ENCODE assay signal across 49 mouse cellular contexts in the genomic region with DNA sequence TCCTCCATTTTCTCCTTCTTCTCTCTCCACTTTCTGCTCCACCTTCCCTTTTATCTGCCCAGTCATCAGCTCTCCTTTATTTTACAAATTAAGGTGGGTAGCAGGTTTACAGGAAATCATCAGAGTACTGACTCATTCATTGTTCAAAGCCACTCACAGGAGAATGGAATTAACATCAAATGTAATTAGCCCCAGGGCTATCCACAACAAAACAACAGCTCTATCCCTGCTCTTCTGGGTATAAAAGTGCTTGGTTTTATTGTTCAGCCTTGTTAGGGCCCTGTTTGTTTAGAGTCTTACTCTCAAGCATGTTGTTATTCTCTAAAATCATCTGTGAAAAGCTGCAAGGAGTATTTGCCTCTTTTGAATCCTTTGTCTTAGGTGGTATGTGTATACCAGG. TPM values are rescaled to one million over a fixed set of nuclear protein-coding genes. Genes with fewer than 3 reads are reported as not detected.
"Had no signal": no experiment of that assay in that cellular context is flagged by ENCODE, and none has a peak within 500 bp of the region (broad histone marks: within the 10 kb centered on the region; RNA-seq: fewer than 3 reads in every experiment).

No protein-coding gene starts in this region.

- H3K9me3 ChIP-seq: heart, embryonic 12.5 days; heart, embryonic 13.5 days; heart, embryonic 15.5 days; hindbrain, embryonic 10.5 days; hindbrain, embryonic 12.5 days; hindbrain, embryonic 13.5 days; hindbrain, embryonic 15.5 days; intestine, embryonic 15.5 days; kidney, embryonic 15.5 days had no signal

- DNase-seq: heart, postnatal 10 days; heart, postnatal 14 days; heart, postnatal 36 days; heart, postnatal 4 days; kidney, adult 11 months; kidney, adult 18-20 months; kidney, adult 2 months; kidney, adult 8-10 months; kidney, adult 9 months; kidney, postnatal 10 days; kidney, postnatal 14 days; kidney, postnatal 25 days; kidney, postnatal 36 days; kidney, postnatal 4 days; layer of hippocampus, adult 9-11 months; layer of hippocampus, postnatal 36 days had no signal

- H3K36me3 ChIP-seq: heart, embryonic 12.5 days; heart, embryonic 13.5 days; heart, embryonic 15.5 days; hindbrain, embryonic 10.5 days; hindbrain, embryonic 12.5 days; hindbrain, embryonic 13.5 days; hindbrain, embryonic 15.5 days; intestine, embryonic 15.5 days; kidney, embryonic 15.5 days had no signal

- H3K27me3 ChIP-seq: heart, embryonic 12.5 days; heart, embryonic 13.5 days; heart, embryonic 15.5 days; hindbrain, embryonic 12.5 days; hindbrain, embryonic 13.5 days; hindbrain, embryonic 15.5 days; intestine, embryonic 15.5 days; kidney, embryonic 15.5 days had no signal

- H3K4me3 ChIP-seq: heart, embryonic 12.5 days; heart, embryonic 13.5 days; heart, embryonic 15.5 days; hindbrain, embryonic 10.5 days; hindbrain, embryonic 12.5 days; hindbrain, embryonic 13.5 days; hindbrain, embryonic 15.5 days; intestine, embryonic 15.5 days; kidney, embryonic 15.5 days; layer of hippocampus, adult 2 months; left cerebral cortex, adult 2 months had no signal

- ATAC-seq: hindbrain, embryonic 16.5 days; hindbrain, postnatal 0 days; inflammation-experienced regulatory T-cells, adult 6 months; intestine, embryonic 15.5 days; intestine, embryonic 16.5 days; intestine, postnatal 0 days had no signal

- H3K27ac ChIP-seq: heart, embryonic 13.5 days; heart, embryonic 15.5 days; hindbrain, embryonic 10.5 days; hindbrain, embryonic 12.5 days; hindbrain, embryonic 13.5 days; hindbrain, embryonic 14.5 days; hindbrain, embryonic 15.5 days; hindbrain, postnatal 0 days; intestine, embryonic 15.5 days; kidney, embryonic 15.5 days; kidney, postnatal 0 days; layer of hippocampus, adult 2 months; left cerebral cortex, adult 2 months had no signal

- H3K9ac ChIP-seq: heart, embryonic 12.5 days; heart, embryonic 13.5 days; heart, embryonic 15.5 days; hindbrain, embryonic 12.5 days; hindbrain, embryonic 13.5 days; hindbrain, embryonic 14.5 days; hindbrain, embryonic 15.5 days; intestine, embryonic 15.5 days; kidney, embryonic 15.5 days had no signal

- H3K4me1 ChIP-seq: intestine, embryonic 15.5 days had no signal

- H3K4me2 ChIP-seq: heart, embryonic 11.5 days; heart, embryonic 12.5 days; heart, embryonic 13.5 days; heart, embryonic 15.5 days; hindbrain, embryonic 12.5 days; hindbrain, embryonic 13.5 days; hindbrain, embryonic 14.5 days; hindbrain, embryonic 15.5 days; intestine, embryonic 15.5 days; kidney, embryonic 15.5 days had no signal

RNA-seq across cellular contexts. Expression of a gene that starts 23.4 kb away (rescaled TPM):
- total RNA-seq: heart, postnatal 10 days; heart, postnatal 14 days; heart, postnatal 25 days; heart, postnatal 36 days; hematopoietic stem cell, adult 5-6 weeks; hindbrain, postnatal 0 days; layer of hippocampus, adult 18-20 months; layer of hippocampus, adult 2 months; layer of hippocampus, adult 8-10 months; layer of hippocampus, postnatal 10 days; layer of hippocampus, postnatal 14 days; layer of hippocampus, postnatal 25 days; layer of hippocampus, postnatal 36 days; left cerebral cortex, adult 8-10 months had no signal
- polyA plus RNA-seq: heart, embryonic 12.5 days; heart, embryonic 13.5 days; heart, embryonic 14.5 days; heart, embryonic 16.5 days; inflammation-experienced regulatory T-cells, adult 6 months; intestine, embryonic 14.5 days; intestine, embryonic 15.5 days; intestine, embryonic 16.5 days; intestine, postnatal 0 days; kidney, embryonic 14.5 days; large intestine, adult 2 months had no signal

RNA-seq across cellular contexts. Expression of a gene that starts 25.0 kb away (rescaled TPM):
- total RNA-seq: hematopoietic stem cell, adult 5-6 weeks; layer of hippocampus, adult 18-20 months; layer of hippocampus, adult 2 months; layer of hippocampus, postnatal 25 days; layer of hippocampus, postnatal 36 days; left cerebral cortex, adult 18-20 months had no signal
